Mouse (Mus musculus) lung, embryonic 16.5 days (tissue): ENCODE results near the gene P2ry1. TPM values are rescaled to one million over a fixed set of nuclear protein-coding genes. Genes with fewer than 3 reads are reported as not detected.

Source experiments
- ATAC-seq: fragments of 200-750 bp; cut with Nextera tagmentation; 2 replicates; pipeline ENCODE4 v1.8.0; 2017; ENCODE audit warnings: low read depth, mild to moderate bottlenecking, moderate library complexity
- H3K27ac ChIP-seq: fragments of 300-500 bp; sonication (generic); 2 replicates; pipeline ENCODE4 v1.5.1; 2014; ENCODE audit warnings: mild to moderate bottlenecking, control low read depth, low read length
- H3K27me3 ChIP-seq: fragments of 300-500 bp; sonication (generic); 2 replicates; pipeline ENCODE4 v1.6.1; 2014; ENCODE audit warnings: low read depth, low read length, mixed read lengths; ENCODE audit not compliant: control insufficient read depth, insufficient read depth
- H3K36me3 ChIP-seq: fragments of 300-500 bp; sonication (generic); 2 replicates; pipeline ENCODE4 v1.6.1; 2014; ENCODE audit warnings: low read length; ENCODE audit not compliant: control insufficient read depth, insufficient read depth
- H3K4me1 ChIP-seq: fragments of 300-500 bp; sonication (generic); replicated peaks from 2 replicates; pipeline ENCODE4 v1.6.1; 2014; ENCODE audit warnings: low read length, mixed read lengths; ENCODE audit not compliant: control insufficient read depth, insufficient read depth
- H3K4me2 ChIP-seq: fragments of 300-500 bp; sonication (generic); 2 replicates; pipeline ENCODE4 v1.6.1; 2014; ENCODE audit warnings: low read depth, low read length, control low read depth
- H3K4me3 ChIP-seq: fragments of 300-500 bp; sonication (generic); 2 replicates; pipeline ENCODE4 v1.5.1; 2014; ENCODE audit warnings: mild to moderate bottlenecking, low read length, control low read depth
- H3K9ac ChIP-seq: fragments of 300-500 bp; sonication (generic); 2 replicates; pipeline ENCODE4 v1.6.1; 2014; ENCODE audit warnings: low read length, control low read depth
- H3K9me3 ChIP-seq: fragments of 300-500 bp; sonication (generic); 2 replicates; pipeline ENCODE4 v1.6.1; 2016; ENCODE audit warnings: low read length; ENCODE audit not compliant: control insufficient read depth
- WGBS: fragments of 180-500 bp; shearing (Covaris S2); extraction: QIAGEN DNeasy Blood & Tissue Kit; methylation state at CpG from one replicate; pipeline ENCODE4 v1.1.7; 2014; 5-methylcytosine and 5-hydroxymethylcytosine counted together
- polyA plus RNA-seq: library from polyadenylated mRNA; unstranded; fragments of >200 nt; fragmentation: Nextera tagmentation; extraction: Ambion mirVana; gene quantifications from 2 replicates; pipeline ENCODE4 v1.2.1, GENCODE M21; 2015

Gene P2ry1
- polyA plus RNA-seq = 5.7 TPM in 2 replicates

- under 1% methylated on average over 87 of the region's 90 CpGs for WGBS
- peaks cover 9% of the 10 kb centered on the region; the same call in 1 of the 2 replicates for H3K4me1 ChIP-seq
- peak within 1 kb of the TSS; percentile 59 for H3K4me3 ChIP-seq
- no peaks in the 10 kb centered on the region for H3K36me3 ChIP-seq
- no peaks in the 10 kb centered on the region for H3K27me3 ChIP-seq
- peak; percentile 98 for ATAC-seq
- peak within 1 kb of the TSS; percentile 59 for H3K9ac ChIP-seq
- H3K4me2 ChIP-seq = peak within 1 kb of the TSS; percentile 82
- 0 out of 2 replicates have a peak within 1 kb of the TSS, but pooled peaks have one; percentile 37 for H3K27ac ChIP-seq
- H3K9me3 ChIP-seq = no peaks in the 10 kb centered on the region
Measured at GRCm38 (mm10) chr3:61002587-61003501, at the start of gene P2ry1. P2ry1 (plus strand) TSS chr3:61002795.

GRCm38 (mm10) chr3:60953199-60953736, 49.3 kb upstream of the P2ry1 start:
- Histone ChIP-seq H3K36me3 (no peaks in the 10 kb centered on the region), H3K9me3 (no peaks in the 10 kb centered on the region), H3K9ac (no peak overlapping the region), H3K4me1 (no peaks in the 10 kb centered on the region), H3K27me3 (no peaks in the 10 kb centered on the region), H3K4me3 (no peak overlapping the region), H3K27ac (no peak overlapping the region), H3K4me2 (no peak overlapping the region)
- ATAC-seq = no peak
- 59% methylated on average over 5 of the region's 5 CpGs for WGBS

- ATAC-seq = no peak
- no peaks in the 10 kb centered on the region for H3K9me3 ChIP-seq
- no peak overlapping the region for H3K4me3 ChIP-seq
- no peaks in the 10 kb centered on the region for H3K36me3 ChIP-seq
- no peak overlapping the region for H3K4me2 ChIP-seq
- H3K27ac ChIP-seq = no peak overlapping the region
- no peaks in the 10 kb centered on the region for H3K4me1 ChIP-seq
- 59% methylated on average over 2 of the region's 2 CpGs for WGBS
- no peaks in the 10 kb centered on the region for H3K27me3 ChIP-seq
- no peak overlapping the region for H3K9ac ChIP-seq
Measured at GRCm38 (mm10) chr3:60954073-60954472, 48.5 kb upstream of the P2ry1 start.

GRCm38 (mm10) chr3:60958769-60959168, 43.8 kb upstream of the P2ry1 start:
- no peak overlapping the region for H3K4me2 ChIP-seq
- no peaks in the 10 kb centered on the region for H3K9me3 ChIP-seq
- no peaks in the 10 kb centered on the region for H3K36me3 ChIP-seq
- no peak overlapping the region for H3K4me3 ChIP-seq
- H3K9ac ChIP-seq = no peak overlapping the region
- 61% methylated on average over 2 of the region's 2 CpGs for WGBS
- H3K27me3 ChIP-seq = no peaks in the 10 kb centered on the region
- peak; percentile 93 for ATAC-seq
- H3K27ac ChIP-seq = no peak overlapping the region
- H3K4me1 ChIP-seq = no peaks in the 10 kb centered on the region

- Histone ChIP-seq H3K36me3 (no peaks in the 10 kb centered on the region), H3K4me2 (no peak overlapping the region), H3K9me3 (no peaks in the 10 kb centered on the region), H3K9ac (no peak overlapping the region), H3K4me3 (no peak overlapping the region), H3K27ac (no peak overlapping the region), H3K4me1 (no peaks in the 10 kb centered on the region), H3K27me3 (no peaks in the 10 kb centered on the region)
- 63% methylated on average over 2 of the region's 2 CpGs for WGBS
- no peak for ATAC-seq
Measured at GRCm38 (mm10) chr3:60965137-60965536, 37.5 kb upstream of the P2ry1 start.

GRCm38 (mm10) chr3:60974944-60975343, 27.7 kb upstream of the P2ry1 start:
- ATAC-seq = no peak
- H3K4me1 ChIP-seq = no peaks in the 10 kb centered on the region
- no peaks in the 10 kb centered on the region for H3K27me3 ChIP-seq
- H3K4me3 ChIP-seq = no peak overlapping the region
- no peaks in the 10 kb centered on the region for H3K9me3 ChIP-seq
- H3K36me3 ChIP-seq = no peaks in the 10 kb centered on the region
- H3K27ac ChIP-seq = no peak overlapping the region
- 81% methylated on average over 1 of the region's 1 CpGs for WGBS
- no peak overlapping the region for H3K4me2 ChIP-seq
- no peak overlapping the region for H3K9ac ChIP-seq

- H3K4me2 ChIP-seq = no peak overlapping the region
- no peak overlapping the region for H3K27ac ChIP-seq
- no peak overlapping the region for H3K4me3 ChIP-seq
- H3K36me3 ChIP-seq = no peaks in the 10 kb centered on the region
- no peak overlapping the region for H3K9ac ChIP-seq
- 71% methylated on average over 3 of the region's 3 CpGs for WGBS
- ATAC-seq = no peak
- no peaks in the 10 kb centered on the region; the same call in 1 of the 2 replicates for H3K9me3 ChIP-seq
- H3K4me1 ChIP-seq = no peaks in the 10 kb centered on the region
- no peaks in the 10 kb centered on the region for H3K27me3 ChIP-seq
Measured at GRCm38 (mm10) chr3:60982109-60982508, 20.5 kb upstream of the P2ry1 start.

GRCm38 (mm10) chr3:60998064-60998463, 4.5 kb upstream of the P2ry1 start:
- peaks cover 3% of the 10 kb centered on the region; the same call in 1 of the 2 replicates for H3K4me1 ChIP-seq

GRCm38 (mm10) chr3:60999715-61000114, 2.9 kb upstream of the P2ry1 start:
- Histone ChIP-seq H3K27ac (no peak overlapping the region), H3K4me3 (no peak overlapping the region), H3K9me3 (no peaks in the 10 kb centered on the region), H3K9ac (no peak overlapping the region), H3K36me3 (no peaks in the 10 kb centered on the region), H3K27me3 (no peaks in the 10 kb centered on the region), H3K4me1 (peaks cover 9% of the 10 kb centered on the region; the same call in 1 of the 2 replicates), H3K4me2 (no peak overlapping the region)
- no peak for ATAC-seq

More at GRCm38 (mm10) chr3:60998064-60998463, 4.5 kb upstream of the P2ry1 start:
- Histone ChIP-seq H3K9ac (no peak overlapping the region), H3K9me3 (no peaks in the 10 kb centered on the region), H3K4me3 (no peak overlapping the region), H3K27me3 (no peaks in the 10 kb centered on the region), H3K4me2 (no peak overlapping the region), H3K27ac (no peak overlapping the region), H3K36me3 (no peaks in the 10 kb centered on the region)
- 79% methylated on average over 3 of the region's 3 CpGs for WGBS
- ATAC-seq = no peak
